Mouse (Mus musculus) lung, adult 2 months (tissue): ENCODE measurements around the gene Csnka2ip. TPM values are rescaled to one million over a fixed set of nuclear protein-coding genes. Genes with fewer than 3 reads are reported as not detected.

Experiments
- DNase-seq: peaks from one replicate; pipeline ENCODE4 v3.0.0; 2022
- H3K4me1 ChIP-seq: fragments of 200-500 bp; 2 replicates; pipeline ENCODE4 v1.6.1; 2011; ENCODE audit warnings: low read length; ENCODE audit not compliant: control insufficient read depth, insufficient read depth
- H3K4me3 ChIP-seq: fragments of 200-500 bp; replicated peaks from 2 replicates; pipeline ENCODE3; 2011; ENCODE audit warnings: low read depth, mild to moderate bottlenecking, control low read depth, low read length; ENCODE audit errors: extremely low read depth
- CTCF ChIP-seq: fragments of 200-500 bp; IDR thresholded peaks from 2 replicates; pipeline ENCODE4 v1.5.1; 2011; ENCODE audit warnings: mild to moderate bottlenecking, low read length, control low read depth; ENCODE audit not compliant: insufficient read depth
- POLR2A ChIP-seq: fragments of 200-500 bp; IDR thresholded peaks from 2 replicates; pipeline ENCODE4 v1.6.1; 2011; ENCODE audit warnings: low read depth, mild to moderate bottlenecking, control low read depth, low read length, borderline replicate concordance; ENCODE audit errors: extremely low read depth
- WGBS: fragments of 180-500 bp; shearing (Covaris S2); methylation state at CpG from one replicate; pipeline ENCODE4 v1.1.7; 2018; 5-methylcytosine and 5-hydroxymethylcytosine counted together
- polyA plus RNA-seq: library from polyadenylated mRNA; depleted of rRNA; stranded (reverse); fragments of >200 nt; gene quantifications from 2 replicates; pipeline ENCODE4 v1.2.3, GENCODE M21; 2012; rRNA removed

Gene Csnka2ip
- not detected in 2 replicates for polyA plus RNA-seq

DNA sequence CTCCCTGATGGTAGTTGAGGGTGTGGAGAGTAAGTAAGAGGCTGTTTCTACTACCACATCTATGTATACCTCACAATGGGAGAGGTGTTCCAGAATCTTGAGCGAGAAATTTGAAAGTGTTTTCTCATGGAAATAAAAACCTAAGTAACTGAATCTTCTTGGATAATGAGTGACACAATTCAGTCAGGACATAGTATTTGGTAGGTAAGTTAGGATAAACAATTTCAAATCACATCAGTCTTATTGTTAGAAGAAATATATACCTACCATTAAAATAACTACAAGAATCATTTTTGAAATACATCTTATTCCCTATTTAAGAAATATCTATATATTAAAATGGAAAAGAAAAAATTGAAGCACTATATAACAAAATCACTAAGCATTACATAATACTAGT lies at the start of gene Csnka2ip:
TSS of gene Csnka2ip (minus strand) at position 101 of the 400 bp plus-strand sequence.
- Histone ChIP-seq H3K4me1 (no peaks in the 10 kb centered on the region), H3K4me3 (no peak within 1 kb of the TSS)
- no peak for TF ChIP-seq CTCF
- TF ChIP-seq POLR2A = no peak
- no peak for DNase-seq
- WGBS = 86% methylated on average over 1 of the region's 1 CpGs

DNA sequence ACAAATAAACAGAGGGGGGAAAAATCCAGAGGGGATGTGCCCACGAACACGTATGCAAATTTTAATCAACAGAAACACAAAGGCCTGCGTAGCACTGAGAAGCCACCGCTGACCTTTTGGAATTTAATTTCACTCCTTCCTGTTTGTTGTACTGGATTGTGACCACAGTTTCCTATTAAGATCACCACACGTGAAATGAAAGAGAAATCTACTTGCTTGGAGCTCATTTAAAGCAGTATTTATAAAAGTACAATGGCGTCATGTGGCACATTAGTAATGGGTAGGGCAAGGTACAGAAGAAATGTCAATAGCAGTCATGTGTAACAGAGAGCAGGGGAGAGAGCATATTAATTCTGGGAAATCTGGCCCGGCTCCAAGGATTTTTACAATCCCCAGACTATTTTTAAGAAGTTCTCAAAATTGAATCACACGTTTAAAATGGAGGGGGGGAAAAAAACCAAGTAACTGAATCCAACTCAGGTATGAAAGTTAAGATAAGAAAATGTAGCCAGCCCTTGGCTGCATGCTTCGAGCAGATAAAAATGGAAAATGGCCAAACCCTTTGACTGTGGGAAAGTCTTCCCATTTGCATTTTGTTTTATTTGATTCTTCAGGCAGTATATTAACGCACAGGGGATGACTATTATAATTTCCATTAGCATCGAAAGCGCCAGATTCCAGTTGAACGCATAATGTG lies 47.5 kb upstream of the Csnka2ip start:
- TF ChIP-seq CTCF (no peak), POLR2A (no peak)
- no peak for DNase-seq
- Histone ChIP-seq H3K4me1 (no peaks in the 10 kb centered on the region), H3K4me3 (no peak overlapping the region)
- 65% methylated on average over 13 of the region's 13 CpGs for WGBS

DNA sequence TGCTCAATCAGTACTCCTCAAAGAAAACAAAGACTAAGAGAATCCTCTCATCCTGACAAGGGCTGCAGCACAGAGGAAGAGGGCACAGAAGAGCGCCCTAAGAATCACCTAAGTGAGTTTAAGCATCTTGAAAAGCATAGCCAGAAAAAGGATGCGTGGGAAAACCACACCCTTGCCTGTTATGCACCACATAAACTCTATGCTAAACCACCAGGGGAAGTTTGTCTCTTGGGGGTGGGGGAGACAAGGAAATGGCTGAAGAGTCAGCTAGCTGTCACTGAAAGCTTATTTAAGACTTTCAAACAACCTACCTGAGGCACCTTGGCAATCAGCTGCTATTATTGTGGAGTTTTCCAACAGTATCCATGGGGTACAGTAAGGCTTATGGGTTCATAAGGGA lies 45.6 kb upstream of the Csnka2ip start:
- 77% methylated on average over 2 of the region's 2 CpGs for WGBS

DNA sequence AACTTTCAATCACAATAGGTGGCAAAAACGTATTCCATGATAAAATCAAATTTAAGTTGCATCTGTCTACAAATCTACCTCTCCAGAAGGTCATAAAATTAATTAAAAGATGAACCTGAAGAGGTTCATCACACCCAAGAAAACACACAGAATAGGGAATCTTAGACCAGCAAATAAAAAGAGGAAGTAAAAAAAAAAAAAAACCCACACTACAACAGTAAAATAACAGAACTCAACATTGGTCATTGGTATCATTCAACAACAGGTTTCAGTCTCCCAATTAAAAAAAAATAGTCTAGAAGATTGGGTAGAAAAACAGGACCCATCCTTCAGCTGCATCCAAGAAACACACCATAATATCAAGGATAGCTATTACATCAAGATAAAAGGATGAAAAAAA lies 32.9 kb upstream of the Csnka2ip start:
- no peak overlapping the region for H3K4me3 ChIP-seq
- no peak for DNase-seq
- WGBS = 50% methylated on average over 1 of the region's 1 CpGs
- no peaks in the 10 kb centered on the region for H3K4me1 ChIP-seq
- TF ChIP-seq CTCF (no peak), POLR2A (no peak)

More for the DNA sequence above, 45.6 kb upstream of the Csnka2ip start:
- H3K4me3 ChIP-seq = no peak overlapping the region
- H3K4me1 ChIP-seq = no peaks in the 10 kb centered on the region
- no peak for TF ChIP-seq POLR2A
- no peak for DNase-seq

DNA sequence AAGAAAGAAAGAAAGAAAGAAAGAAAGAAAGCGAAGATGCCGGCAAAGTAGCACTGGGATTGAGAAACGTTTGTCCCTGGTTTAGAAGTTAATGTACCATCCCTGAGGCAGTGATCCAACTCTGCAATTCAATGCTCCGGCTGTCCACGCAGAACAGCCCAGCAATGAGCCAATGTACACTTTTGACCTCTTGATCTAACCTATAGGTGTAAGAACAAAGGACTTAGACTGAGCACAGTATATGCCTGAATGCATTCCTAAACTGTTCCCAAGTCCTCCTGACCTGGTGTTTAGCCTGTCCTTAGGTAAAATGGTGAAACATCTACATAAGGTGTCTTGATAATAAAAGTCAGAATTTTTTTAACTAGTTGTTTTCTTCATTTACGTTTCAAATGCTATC lies 17.9 kb upstream of the Csnka2ip start:
- no peak for TF ChIP-seq CTCF
- no peak for DNase-seq
- Histone ChIP-seq H3K4me1 (no peaks in the 10 kb centered on the region), H3K4me3 (no peak overlapping the region)
- WGBS = 80% methylated on average over 6 of the region's 6 CpGs

DNA sequence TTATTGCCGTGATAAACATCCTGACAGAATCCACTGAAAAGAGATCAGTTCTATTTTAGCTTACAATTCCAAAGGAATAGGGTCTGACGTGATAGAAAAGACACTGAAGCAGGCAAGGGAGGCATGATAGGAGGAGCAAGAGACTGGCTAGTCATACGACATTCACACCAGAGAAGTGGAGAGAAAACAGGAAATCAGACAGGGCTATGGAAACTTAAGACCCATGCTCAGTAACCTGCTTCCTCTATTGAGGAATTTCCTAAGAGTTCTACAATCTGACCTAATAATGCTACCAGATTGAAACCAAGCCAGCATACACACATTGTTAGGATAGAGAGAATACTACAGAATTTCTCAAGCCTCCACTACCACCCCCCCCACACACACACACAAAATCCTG lies 12.4 kb upstream of the Csnka2ip start:
- no peak for DNase-seq
- WGBS = 40% methylated on average over 3 of the region's 3 CpGs
- TF ChIP-seq POLR2A (no peak), CTCF (no peak)
- Histone ChIP-seq H3K4me1 (no peaks in the 10 kb centered on the region), H3K4me3 (no peak overlapping the region)

DNA sequence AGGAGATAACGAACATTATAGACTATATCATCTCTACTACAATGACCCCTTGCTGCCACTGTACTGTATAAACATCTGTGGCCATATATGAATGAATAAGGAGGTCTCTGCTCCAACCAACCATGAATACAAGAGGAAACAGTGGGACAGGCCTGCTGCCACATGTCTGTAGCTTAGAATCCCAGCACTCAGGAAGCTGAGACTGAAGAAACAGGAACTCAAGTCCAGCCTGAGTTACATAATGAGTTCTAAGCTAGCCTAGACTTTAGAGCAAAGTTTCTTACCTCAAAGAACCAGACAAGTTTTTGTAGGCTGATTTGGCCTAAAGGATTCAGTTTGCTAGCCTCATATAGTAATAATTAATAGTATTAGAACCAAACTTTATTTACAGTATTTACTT lies 5.6 kb upstream of the Csnka2ip start:
- WGBS = 69% methylated on average over 1 of the region's 1 CpGs
- no peak for TF ChIP-seq POLR2A
- no peak for TF ChIP-seq CTCF
- no peak overlapping the region for H3K4me3 ChIP-seq
- no peak for DNase-seq
- no peaks in the 10 kb centered on the region for H3K4me1 ChIP-seq

DNA sequence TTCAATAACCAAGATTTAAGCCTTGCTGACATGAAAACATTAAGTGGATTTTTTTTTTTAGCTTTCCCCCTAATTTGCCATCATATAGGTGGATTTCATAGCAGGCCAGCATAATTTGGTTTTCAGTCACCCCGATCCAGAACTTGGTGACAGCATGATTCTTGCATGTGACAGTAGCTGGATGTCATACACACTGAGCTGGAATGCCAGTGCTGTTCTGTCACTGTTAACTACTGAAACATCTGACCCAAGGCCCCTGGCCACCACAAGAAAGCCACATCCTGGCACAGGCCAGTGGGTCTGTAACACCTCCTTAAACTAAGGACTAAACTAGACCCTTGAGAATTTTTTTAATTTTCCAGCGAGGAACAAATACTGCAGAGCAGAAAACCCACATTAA lies 15.4 kb downstream of the Csnka2ip start:
- no peaks in the 10 kb centered on the region; the same call in 1 of the 2 replicates for H3K4me1 ChIP-seq
- TF ChIP-seq CTCF (no peak), POLR2A (no peak)
- DNase-seq = no peak
- H3K4me3 ChIP-seq = no peak overlapping the region
- WGBS = 57% methylated on average over 2 of the region's 2 CpGs

DNA sequence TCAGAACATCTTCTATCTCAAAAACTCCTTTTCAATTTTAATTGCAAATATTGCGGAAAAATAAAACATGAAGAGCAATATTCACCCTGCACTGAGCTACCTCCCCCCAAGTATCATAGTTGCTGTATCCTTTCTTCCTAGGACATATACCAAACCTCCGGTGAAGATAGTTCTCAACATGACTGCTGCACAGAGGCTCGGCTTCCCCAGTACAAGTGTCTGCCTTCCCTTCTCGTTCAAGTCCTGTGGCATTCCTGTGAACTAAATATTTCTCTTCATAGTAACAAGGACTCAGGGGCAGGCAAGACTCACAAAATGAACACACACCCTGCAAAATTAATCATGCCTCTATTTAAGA lies 16.0 kb downstream of the Csnka2ip start:
- no peak overlapping the region for H3K4me3 ChIP-seq
- WGBS = 70% methylated on average over 4 of the region's 4 CpGs
- H3K4me1 ChIP-seq = no peaks in the 10 kb centered on the region; the same call in 1 of the 2 replicates
- TF ChIP-seq CTCF = no peak
- no peak for TF ChIP-seq POLR2A
- no peak for DNase-seq

DNA sequence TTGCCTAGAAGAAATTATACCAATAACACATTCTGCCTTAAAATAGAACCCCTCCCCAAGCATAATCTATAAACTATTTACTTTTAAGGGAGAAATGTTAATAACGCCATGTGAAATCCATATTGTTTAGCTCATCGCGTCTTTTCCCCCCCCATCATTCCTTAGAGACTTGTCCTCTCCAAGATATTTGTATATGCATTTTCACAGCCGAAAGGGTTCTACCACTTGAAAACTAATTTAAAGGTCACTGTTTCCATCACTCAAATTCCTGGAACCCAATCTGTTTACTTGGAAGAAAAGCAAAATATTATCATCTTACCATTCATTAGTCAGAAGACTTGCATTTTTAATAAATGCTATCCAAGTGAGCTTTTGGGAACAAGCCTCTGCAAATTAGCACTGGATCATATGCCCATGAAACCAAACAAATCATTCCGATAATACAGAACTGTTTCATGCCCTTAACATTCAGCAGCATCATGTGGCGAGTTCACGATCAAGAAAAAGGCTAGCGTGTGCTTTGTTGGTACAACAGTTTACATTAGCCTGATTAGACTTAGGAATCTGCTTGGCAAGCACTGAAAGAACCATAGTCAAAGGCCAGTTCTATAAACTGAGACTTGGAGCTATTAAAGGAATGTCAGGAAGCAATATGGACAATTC lies 16.5 kb downstream of the Csnka2ip start:
- H3K4me1 ChIP-seq = no peaks in the 10 kb centered on the region; the same call in 1 of the 2 replicates
- H3K4me3 ChIP-seq = no peak overlapping the region
- DNase-seq = no peak
- 62% methylated on average over 8 of the region's 8 CpGs for WGBS
- TF ChIP-seq CTCF (no peak), POLR2A (no peak)
